Mouse (Mus musculus): ENCODE measurements around the gene Fchsd2. TPM values are rescaled to one million over a fixed set of nuclear protein-coding genes. Genes with fewer than 3 reads are reported as not detected.

The Fchsd2 gene
- polyA plus RNA-seq, 1 experiment from 2014 or later = 4.9 TPM

DNA sequence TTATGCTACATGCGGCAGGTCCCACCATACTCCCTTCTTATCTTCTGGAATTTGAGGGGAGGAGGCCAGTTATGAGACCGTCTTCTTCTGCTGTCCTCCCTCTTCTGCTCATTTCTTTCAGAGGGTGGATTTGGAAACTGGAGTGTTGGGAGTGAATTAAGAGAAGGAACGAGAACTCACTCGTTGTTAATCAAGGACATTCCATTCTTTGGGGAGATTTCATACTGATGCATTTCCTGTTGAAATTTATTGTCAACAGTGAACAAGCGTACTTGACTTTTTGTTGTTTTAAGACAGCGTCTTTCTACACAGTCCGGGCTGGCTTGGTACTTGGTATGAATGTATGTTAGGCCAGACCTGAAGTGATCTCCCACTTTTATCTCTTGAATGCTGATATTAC is 26.7 kb downstream of the Fchsd2 start:
- Histone ChIP-seq H3K4me3 (replicated peaks) (no peak overlapping the region), H3K27ac (replicated peaks) (no peak overlapping the region), H3K36me3 (replicated peaks) (peaks cover 21% of the 10 kb centered on the region; the same call in 1 of the 2 replicates), H3K9me3 (replicated peaks) (no peaks in the 10 kb centered on the region), H3K27me3 (no peaks in the 10 kb centered on the region), H3K4me2 (no peak overlapping the region), H3K9ac (no peak overlapping the region), H3K4me1 (replicated peaks) (no peaks in the 10 kb centered on the region; the same call in 1 of the 2 replicates)
- WGBS (ENCODE audit: insufficient replicate concordance) = 73% methylated on average over 7 of the region's 7 CpGs
- no peak for ATAC-seq (ENCODE audit: insufficient read depth)

DNA sequence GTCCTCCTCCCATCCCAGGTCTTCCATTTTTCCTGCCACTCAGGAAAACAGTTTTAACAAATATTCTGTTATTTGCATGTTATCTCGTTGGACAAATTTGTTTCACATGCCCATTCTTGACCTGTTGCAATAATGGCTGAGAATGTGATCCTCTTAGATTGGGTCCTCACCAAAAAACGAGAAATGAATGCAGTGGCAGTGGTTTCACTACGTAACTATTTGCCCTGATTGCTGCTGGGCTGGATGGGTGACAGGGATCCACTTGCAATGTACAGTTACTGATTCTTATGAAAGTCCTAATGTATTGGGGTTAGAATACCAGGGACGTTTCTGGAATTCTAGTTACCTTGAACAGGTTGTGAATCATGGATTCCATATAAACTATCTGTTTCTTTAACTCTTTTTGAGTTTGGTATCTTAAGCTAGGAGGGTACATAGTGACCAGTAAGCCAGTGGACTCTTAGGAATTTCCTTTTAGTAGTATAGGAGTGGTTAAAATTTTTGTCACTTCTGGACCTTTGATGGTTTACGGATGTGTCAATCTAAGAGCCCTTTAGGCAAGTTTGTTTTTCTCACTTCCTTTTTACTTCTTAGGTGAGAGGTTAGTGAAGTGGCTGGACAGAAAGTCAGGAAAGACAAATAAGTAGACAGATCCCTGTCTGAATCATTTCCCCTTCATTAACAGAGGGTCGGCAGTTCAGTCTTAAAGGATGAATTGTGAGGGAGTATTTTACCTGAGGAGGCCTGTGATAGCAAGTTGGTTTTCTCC is 31.1 kb downstream of the Fchsd2 start:
- Histone ChIP-seq H3K9me3 (replicated peaks) (no peaks in the 10 kb centered on the region), H3K36me3 (replicated peaks) (0 out of 2 replicates have a peak, but pooled peaks cover 4% of the 10 kb centered on the region), H3K4me2 (no peak overlapping the region), H3K9ac (no peak overlapping the region), H3K27me3 (no peaks in the 10 kb centered on the region), H3K27ac (replicated peaks) (no peak overlapping the region), H3K4me1 (replicated peaks) (peaks cover 11% of the 10 kb centered on the region; the same call in 1 of the 2 replicates), H3K4me3 (replicated peaks) (no peak overlapping the region)
- WGBS (ENCODE audit: insufficient replicate concordance) = 62% methylated on average over 6 of the region's 6 CpGs
- ATAC-seq (ENCODE audit: insufficient read depth) = no peak

GRCm38 (mm10) chr7:101127737-101128136 is 35.1 kb downstream of the Fchsd2 start:
- H3K27me3 ChIP-seq = no peaks in the 10 kb centered on the region
- no peaks in the 10 kb centered on the region for H3K9me3 ChIP-seq (replicated peaks)
- ATAC-seq (ENCODE audit: insufficient read depth) = no peak
- no peak overlapping the region for H3K27ac ChIP-seq (replicated peaks)
- no peak overlapping the region for H3K9ac ChIP-seq
- H3K4me3 ChIP-seq (replicated peaks) = no peak overlapping the region
- H3K4me1 ChIP-seq (replicated peaks) = peaks cover 11% of the 10 kb centered on the region; the same call in 1 of the 2 replicates
- no peak overlapping the region for H3K4me2 ChIP-seq
- 51% methylated on average over 3 of the region's 3 CpGs for WGBS (ENCODE audit: insufficient replicate concordance)
- no peaks in the 10 kb centered on the region for H3K36me3 ChIP-seq (replicated peaks)

GRCm38 (mm10) chr7:101128536-101128935 is 35.9 kb downstream of the Fchsd2 start:
- 75% methylated on average over 4 of the region's 4 CpGs for WGBS (ENCODE audit: insufficient replicate concordance)

DNA sequence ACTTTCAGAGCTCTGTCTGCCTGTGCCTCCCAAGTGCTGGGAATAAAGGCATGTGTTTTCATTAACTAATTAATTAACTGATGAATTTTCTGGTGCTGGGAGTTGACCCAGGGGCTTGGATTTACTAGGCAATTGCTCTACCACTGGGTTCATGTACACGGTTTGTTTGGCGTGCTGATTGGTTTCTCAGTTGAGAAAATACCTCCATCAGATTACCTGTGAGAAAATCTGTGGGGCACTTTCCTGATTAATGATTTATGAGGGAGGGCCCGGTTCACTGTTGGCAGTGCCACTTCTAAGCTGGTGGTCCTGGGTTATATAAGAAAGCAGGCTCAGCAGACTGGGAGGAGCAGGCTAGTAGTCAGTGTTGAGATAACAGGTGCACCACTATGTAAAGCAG is 38.0 kb downstream of the Fchsd2 start:
- Histone ChIP-seq H3K36me3 (replicated peaks) (no peaks in the 10 kb centered on the region), H3K4me3 (replicated peaks) (no peak overlapping the region), H3K4me2 (no peak overlapping the region), H3K9ac (no peak overlapping the region), H3K27me3 (no peaks in the 10 kb centered on the region), H3K4me1 (replicated peaks) (peaks cover 18% of the 10 kb centered on the region), H3K9me3 (replicated peaks) (no peaks in the 10 kb centered on the region), H3K27ac (replicated peaks) (no peak overlapping the region)
- ATAC-seq (ENCODE audit: insufficient read depth) = no peak
- WGBS (ENCODE audit: insufficient replicate concordance) = 65% methylated on average over 3 of the region's 3 CpGs

More at GRCm38 (mm10) chr7:101128536-101128935, 35.9 kb downstream of the Fchsd2 start:
- no peak for ATAC-seq (ENCODE audit: insufficient read depth)
- Histone ChIP-seq H3K4me2 (no peak overlapping the region), H3K27me3 (no peaks in the 10 kb centered on the region), H3K27ac (replicated peaks) (no peak overlapping the region), H3K4me1 (replicated peaks) (peaks cover 11% of the 10 kb centered on the region), H3K9ac (no peak overlapping the region), H3K4me3 (replicated peaks) (no peak overlapping the region), H3K36me3 (replicated peaks) (no peaks in the 10 kb centered on the region), H3K9me3 (replicated peaks) (no peaks in the 10 kb centered on the region)

DNA sequence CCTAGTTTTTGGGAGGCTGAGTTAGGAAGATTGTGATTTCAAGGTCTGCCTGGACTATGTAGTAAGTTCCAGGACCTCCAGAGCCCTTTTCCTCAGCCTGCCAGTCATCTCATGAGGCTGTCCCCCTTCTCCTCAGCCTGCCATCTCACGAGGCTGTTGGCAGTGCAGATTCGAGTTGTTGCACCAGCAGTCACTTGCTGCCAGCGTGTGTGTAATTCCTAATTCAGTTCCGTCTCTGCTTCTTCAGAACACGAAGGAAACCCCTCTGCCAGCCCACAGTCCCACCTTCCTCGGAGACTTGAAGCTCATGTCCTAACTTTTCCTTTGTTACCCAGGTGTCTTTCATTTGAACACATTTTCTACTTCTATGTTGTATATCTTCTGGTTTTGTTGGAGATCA is 38.6 kb downstream of the Fchsd2 start:
- Histone ChIP-seq H3K27me3 (no peaks in the 10 kb centered on the region), H3K36me3 (replicated peaks) (no peaks in the 10 kb centered on the region), H3K9ac (no peak overlapping the region), H3K27ac (replicated peaks) (no peak overlapping the region), H3K4me2 (no peak overlapping the region), H3K4me1 (replicated peaks) (peaks cover 18% of the 10 kb centered on the region), H3K9me3 (replicated peaks) (no peaks in the 10 kb centered on the region), H3K4me3 (replicated peaks) (no peak overlapping the region)
- no peak for ATAC-seq (ENCODE audit: insufficient read depth)
- 67% methylated on average over 6 of the region's 6 CpGs for WGBS (ENCODE audit: insufficient replicate concordance)

DNA sequence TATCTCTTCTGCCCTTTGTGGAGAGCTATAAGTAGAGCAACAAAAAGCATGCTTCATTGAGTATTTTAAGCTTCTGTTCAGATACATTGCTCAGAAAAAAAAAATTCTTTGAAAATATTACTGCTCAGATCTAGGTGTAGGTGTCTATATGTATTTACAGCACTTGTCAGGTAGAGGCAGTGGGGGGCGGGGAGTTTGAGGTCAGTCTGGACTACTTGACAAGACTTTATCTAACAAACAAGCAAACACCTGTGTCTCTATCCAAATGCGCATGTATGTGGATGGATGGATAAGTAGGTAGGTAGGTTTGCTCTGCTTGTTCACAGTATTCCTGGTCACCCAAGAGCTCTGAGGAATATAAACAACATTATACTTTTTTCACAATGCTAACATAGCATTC is 40.9 kb downstream of the Fchsd2 start:
- H3K36me3 ChIP-seq (replicated peaks) = no peaks in the 10 kb centered on the region
- H3K9me3 ChIP-seq (replicated peaks) = no peaks in the 10 kb centered on the region
- no peak overlapping the region for H3K27ac ChIP-seq (replicated peaks)
- ATAC-seq (ENCODE audit: insufficient read depth) = no peak
- H3K4me2 ChIP-seq = no peak overlapping the region
- no peak overlapping the region for H3K4me3 ChIP-seq (replicated peaks)
- no peak overlapping the region for H3K9ac ChIP-seq
- no peaks in the 10 kb centered on the region for H3K27me3 ChIP-seq
- WGBS (ENCODE audit: insufficient replicate concordance) = 57% methylated on average over 2 of the region's 2 CpGs
- peaks cover 7% of the 10 kb centered on the region; the same call in 1 of the 2 replicates for H3K4me1 ChIP-seq (replicated peaks)

GRCm38 (mm10) chr7:101134117-101134516 is 41.5 kb downstream of the Fchsd2 start:
- Histone ChIP-seq H3K27me3 (no peaks in the 10 kb centered on the region), H3K4me3 (replicated peaks) (no peak overlapping the region), H3K9me3 (replicated peaks) (no peaks in the 10 kb centered on the region), H3K4me1 (replicated peaks) (peaks cover 7% of the 10 kb centered on the region; the same call in 1 of the 2 replicates), H3K36me3 (replicated peaks) (no peaks in the 10 kb centered on the region), H3K4me2 (no peak overlapping the region), H3K27ac (replicated peaks) (no peak overlapping the region), H3K9ac (no peak overlapping the region)
- WGBS (ENCODE audit: insufficient replicate concordance) = 45% methylated on average over 2 of the region's 2 CpGs
- no peak for ATAC-seq (ENCODE audit: insufficient read depth)

GRCm38 (mm10) chr7:101138819-101139218 is 46.2 kb downstream of the Fchsd2 start:
- H3K4me2 ChIP-seq = no peak overlapping the region
- no peak overlapping the region for H3K4me3 ChIP-seq (replicated peaks)
- H3K9me3 ChIP-seq (replicated peaks) = no peaks in the 10 kb centered on the region
- 2% methylated on average over 1 of the region's 1 CpGs for whole genome bisulfite sequencing (ENCODE audit: insufficient replicate concordance)
- ATAC-seq (ENCODE audit: insufficient read depth) = no peak
- no peak overlapping the region for H3K9ac ChIP-seq
- H3K36me3 ChIP-seq (replicated peaks) = peaks cover 3% of the 10 kb centered on the region; the same call in 1 of the 2 replicates
- no peak overlapping the region for H3K27ac ChIP-seq (replicated peaks)
- H3K27me3 ChIP-seq = no peaks in the 10 kb centered on the region
- H3K4me1 ChIP-seq (replicated peaks) = 0 out of 2 replicates have a peak, but pooled peaks cover 4% of the 10 kb centered on the region

DNA sequence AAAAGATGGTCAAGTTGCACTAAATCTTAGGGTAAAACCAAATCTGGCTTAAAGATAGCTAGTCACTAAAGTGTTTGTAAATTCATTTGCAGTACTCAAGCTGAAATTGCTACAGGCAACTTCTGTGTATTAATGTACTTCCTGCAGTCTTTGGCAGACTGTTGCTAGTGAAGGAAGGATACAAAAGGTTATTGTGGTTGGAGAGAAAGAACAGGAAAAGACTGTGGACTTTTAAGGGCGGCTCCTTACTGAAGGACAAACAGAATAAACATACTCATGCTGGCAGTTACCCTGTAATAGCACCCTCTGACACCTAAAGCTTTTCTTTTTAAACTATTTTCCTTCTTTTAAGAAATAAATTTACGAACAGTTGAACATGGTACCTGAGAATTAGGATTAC is 50.2 kb downstream of the Fchsd2 start:
- 43% methylated on average over 2 of the region's 2 CpGs for WGBS (ENCODE audit: insufficient replicate concordance)
- no peak overlapping the region for H3K27ac ChIP-seq (replicated peaks)
- H3K9ac ChIP-seq = no peak overlapping the region
- no peak overlapping the region for H3K4me2 ChIP-seq
- no peaks in the 10 kb centered on the region for H3K9me3 ChIP-seq (replicated peaks)
- no peaks in the 10 kb centered on the region for H3K4me1 ChIP-seq (replicated peaks)
- H3K27me3 ChIP-seq = no peaks in the 10 kb centered on the region
- ATAC-seq (ENCODE audit: insufficient read depth) = no peak
- no peak overlapping the region for H3K4me3 ChIP-seq (replicated peaks)
- peaks cover 3% of the 10 kb centered on the region; the same call in 1 of the 2 replicates for H3K36me3 ChIP-seq (replicated peaks)

- ATAC-seq (ENCODE audit: insufficient read depth) = no peak
- H3K4me3 ChIP-seq (replicated peaks) = no peak overlapping the region
- 64% methylated on average over 2 of the region's 2 CpGs for WGBS (ENCODE audit: insufficient replicate concordance)
Measured at GRCm38 (mm10) chr7:101144222-101144621, 51.6 kb downstream of the Fchsd2 start.

More at GRCm38 (mm10) chr7:101144222-101144621, 51.6 kb downstream of the Fchsd2 start:
- no peaks in the 10 kb centered on the region for H3K9me3 ChIP-seq (replicated peaks)
- peaks cover 3% of the 10 kb centered on the region; the same call in 1 of the 2 replicates for H3K36me3 ChIP-seq (replicated peaks)
- no peak overlapping the region for H3K9ac ChIP-seq
- H3K27me3 ChIP-seq = no peaks in the 10 kb centered on the region
- no peak overlapping the region for H3K4me2 ChIP-seq
- H3K27ac ChIP-seq (replicated peaks) = no peak overlapping the region
- H3K4me1 ChIP-seq (replicated peaks) = no peaks in the 10 kb centered on the region
